Mouse (Mus musculus): ENCODE data around the gene Nr3c2. TPM values are rescaled to one million over a fixed set of nuclear protein-coding genes. Genes with fewer than 3 reads are reported as not detected.

The Nr3c2 gene
- polyA plus RNA-seq, 1 experiment, result 11.7 TPM

DNA sequence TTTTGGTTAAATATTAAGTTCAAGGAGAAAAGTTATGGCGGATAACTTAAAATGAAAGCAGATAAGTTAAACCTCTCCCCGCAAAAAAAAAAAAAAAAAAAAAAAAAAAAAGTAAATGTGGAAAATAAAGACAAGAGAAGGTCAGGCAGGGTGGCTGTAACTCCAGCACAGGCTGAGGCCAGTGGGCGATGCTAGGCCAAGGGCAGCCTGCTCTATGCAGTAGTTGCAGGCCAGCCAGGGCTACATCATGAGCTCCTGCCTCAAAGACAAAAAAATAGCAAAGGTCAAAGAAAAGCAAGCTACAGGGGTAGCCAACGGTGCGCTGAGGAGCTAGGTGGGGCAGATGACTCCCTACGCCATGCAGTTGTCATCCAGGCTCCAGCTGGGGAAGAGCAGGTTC is 270.1 kb downstream of the Nr3c2 start:
- no peak overlapping the region for H3K4me3 ChIP-seq (replicated peaks; ENCODE audit: insufficient read depth, low read depth, low read length)
- no peaks in the 10 kb centered on the region for H3K27me3 ChIP-seq (ENCODE audit: control insufficient read depth, insufficient read depth, low read length)
- WGBS, result 96% methylated on average over 6 of the region's 6 CpGs
- TF ChIP-seq CTCF (IDR thresholded peaks at IDR 0.05; ENCODE audit: borderline replicate concordance, insufficient read depth, low read depth, low read length) (no peak), POLR2A (IDR thresholded peaks at IDR 0.05; ENCODE audit: borderline replicate concordance, insufficient read depth, low read length) (no peak)
- H3K4me1 ChIP-seq (ENCODE audit: control insufficient read depth, insufficient read depth, low read length), result no peaks in the 10 kb centered on the region
- no peak overlapping the region for H3K27ac ChIP-seq (ENCODE audit: insufficient read depth, low read length)
- DNase-seq, result no peak

DNA sequence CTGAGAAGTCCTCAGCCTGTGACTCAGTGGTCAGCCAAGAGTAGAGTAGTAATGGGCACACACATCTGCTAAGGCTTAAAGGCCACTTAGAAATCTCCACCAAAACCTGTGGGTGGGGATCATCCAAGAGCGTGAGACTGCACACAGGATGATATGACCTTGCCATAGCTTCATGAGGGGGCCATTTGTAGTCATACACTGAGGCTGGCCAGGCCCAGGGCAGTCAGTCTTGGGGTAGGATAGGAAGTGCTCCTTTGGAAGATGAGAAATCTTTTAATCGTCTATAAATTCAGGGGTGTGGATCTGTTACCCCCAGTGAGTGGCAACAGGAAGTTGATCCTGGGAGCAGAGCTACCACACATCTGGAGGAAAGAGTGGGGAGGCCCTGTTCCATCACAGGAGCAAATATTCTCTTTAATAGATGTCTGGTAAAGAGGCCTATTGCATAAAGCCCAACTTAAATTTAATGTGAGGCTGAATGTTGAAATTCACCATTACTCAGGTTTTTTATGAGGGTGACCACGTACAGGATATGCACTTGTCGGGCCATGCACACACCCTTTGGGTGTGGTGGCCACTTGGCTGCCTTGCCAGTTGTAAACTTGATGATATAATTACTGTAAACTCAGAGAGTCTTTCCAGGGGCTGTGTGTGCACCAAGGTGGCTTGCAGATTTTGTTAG is 270.7 kb downstream of the Nr3c2 start:
- TF ChIP-seq CTCF (IDR thresholded peaks at IDR 0.05; ENCODE audit: borderline replicate concordance, insufficient read depth, low read depth, low read length) (no peak), POLR2A (IDR thresholded peaks at IDR 0.05; ENCODE audit: borderline replicate concordance, insufficient read depth, low read length) (no peak)
- no peak overlapping the region for H3K27ac ChIP-seq (ENCODE audit: insufficient read depth, low read length)
- WGBS, result 91% methylated on average over 4 of the region's 4 CpGs
- H3K4me3 ChIP-seq (replicated peaks; ENCODE audit: insufficient read depth, low read depth, low read length), result no peak overlapping the region
- H3K4me1 ChIP-seq (ENCODE audit: control insufficient read depth, insufficient read depth, low read length), result no peaks in the 10 kb centered on the region
- DNase-seq, result no peak
- H3K27me3 ChIP-seq (ENCODE audit: control insufficient read depth, insufficient read depth, low read length), result no peaks in the 10 kb centered on the region

DNA sequence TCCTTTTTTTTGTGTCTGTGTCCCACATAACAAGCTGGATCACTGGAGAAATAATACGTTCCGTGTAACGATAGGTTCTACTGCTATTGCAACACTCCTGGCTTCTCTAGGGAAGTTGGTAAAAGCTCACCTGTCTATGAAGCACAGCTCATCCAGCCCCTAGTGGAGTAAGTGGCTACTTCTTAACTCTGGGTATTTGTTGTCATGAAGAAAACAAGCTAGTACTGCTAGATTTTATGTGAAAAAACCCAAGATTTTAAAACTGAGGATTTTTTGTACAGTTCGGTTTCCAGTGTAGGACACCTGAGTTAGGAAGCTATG is 271.2 kb downstream of the Nr3c2 start:
- Histone ChIP-seq H3K27me3 (ENCODE audit: control insufficient read depth, insufficient read depth, low read length) (no peaks in the 10 kb centered on the region), H3K4me1 (ENCODE audit: control insufficient read depth, insufficient read depth, low read length) (no peaks in the 10 kb centered on the region), H3K27ac (ENCODE audit: insufficient read depth, low read length) (no peak overlapping the region), H3K4me3 (replicated peaks; ENCODE audit: insufficient read depth, low read depth, low read length) (no peak overlapping the region)
- WGBS, result 95% methylated on average over 4 of the region's 4 CpGs
- TF ChIP-seq POLR2A (IDR thresholded peaks at IDR 0.05; ENCODE audit: borderline replicate concordance, insufficient read depth, low read length) (no peak), CTCF (IDR thresholded peaks at IDR 0.05; ENCODE audit: borderline replicate concordance, insufficient read depth, low read depth, low read length) (no peak)
- no peak for DNase-seq

DNA sequence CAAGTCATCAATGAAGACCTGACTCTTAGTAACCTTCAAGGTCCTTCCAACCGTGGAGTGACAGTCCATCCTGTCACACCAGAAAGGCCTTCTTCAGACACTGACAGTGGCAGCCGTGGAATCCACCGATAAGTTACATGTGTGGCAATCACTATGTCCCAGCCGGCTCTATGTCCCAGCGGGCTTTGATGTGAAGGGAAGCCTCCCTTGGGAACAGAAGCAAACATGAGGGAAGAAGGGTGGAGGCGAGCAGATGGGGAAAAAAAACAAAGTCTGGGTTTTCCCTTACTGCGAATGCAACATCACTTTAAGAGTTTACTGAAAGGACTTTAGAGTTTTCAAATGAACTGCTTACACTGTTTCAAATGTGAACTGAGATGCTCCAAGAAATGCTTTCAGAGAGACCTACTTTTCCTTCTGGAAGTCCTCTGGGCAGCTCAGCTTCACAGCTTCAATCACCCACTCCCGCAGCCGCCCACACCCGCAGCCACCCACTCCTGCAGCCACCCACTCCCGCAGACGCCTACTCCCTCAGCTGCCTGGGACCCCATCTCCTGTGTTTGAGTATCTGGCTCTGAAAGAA is 273.9 kb downstream of the Nr3c2 start:
- Histone ChIP-seq H3K27me3 (ENCODE audit: control insufficient read depth, insufficient read depth, low read length) (no peaks in the 10 kb centered on the region), H3K4me1 (ENCODE audit: control insufficient read depth, insufficient read depth, low read length) (no peaks in the 10 kb centered on the region), H3K4me3 (replicated peaks; ENCODE audit: insufficient read depth, low read depth, low read length) (no peak overlapping the region), H3K27ac (ENCODE audit: insufficient read depth, low read length) (no peak overlapping the region)
- 68% methylated on average over 12 of the region's 12 CpGs for WGBS
- no peak for DNase-seq
- no peak for TF ChIP-seq POLR2A (IDR thresholded peaks at IDR 0.05; ENCODE audit: borderline replicate concordance, insufficient read depth, low read length)
- no peak for TF ChIP-seq CTCF (IDR thresholded peaks at IDR 0.05; ENCODE audit: borderline replicate concordance, insufficient read depth, low read depth, low read length)

DNA sequence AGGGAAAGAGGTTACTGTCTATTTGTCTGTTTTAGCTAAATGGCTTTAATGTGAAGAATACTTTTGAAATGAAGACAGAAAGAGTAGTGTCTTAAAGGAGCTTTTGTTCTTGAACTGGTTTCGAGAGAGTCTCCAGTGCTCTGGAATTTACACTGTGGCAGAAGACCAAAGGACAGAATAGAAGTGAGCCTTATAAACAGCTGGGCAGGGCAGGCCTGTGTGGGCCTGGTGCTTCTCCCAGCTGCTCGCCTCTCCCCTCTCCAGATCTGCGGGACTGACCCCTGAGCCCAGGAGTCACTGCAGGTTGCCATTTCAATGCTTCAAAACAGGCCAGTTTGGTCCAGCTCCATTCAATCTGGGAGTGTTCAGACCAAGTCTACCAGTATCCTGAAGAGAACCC is 274.5 kb downstream of the Nr3c2 start:
- Histone ChIP-seq H3K27me3 (ENCODE audit: control insufficient read depth, insufficient read depth, low read length) (no peaks in the 10 kb centered on the region), H3K27ac (ENCODE audit: insufficient read depth, low read length) (no peak overlapping the region), H3K4me1 (ENCODE audit: control insufficient read depth, insufficient read depth, low read length) (no peaks in the 10 kb centered on the region), H3K4me3 (replicated peaks; ENCODE audit: insufficient read depth, low read depth, low read length) (no peak overlapping the region)
- WGBS, result 50% methylated on average over 3 of the region's 3 CpGs
- TF ChIP-seq POLR2A (IDR thresholded peaks at IDR 0.05; ENCODE audit: borderline replicate concordance, insufficient read depth, low read length) (no peak), CTCF (IDR thresholded peaks at IDR 0.05; ENCODE audit: borderline replicate concordance, insufficient read depth, low read depth, low read length) (no peak)
- no peak for DNase-seq

DNA sequence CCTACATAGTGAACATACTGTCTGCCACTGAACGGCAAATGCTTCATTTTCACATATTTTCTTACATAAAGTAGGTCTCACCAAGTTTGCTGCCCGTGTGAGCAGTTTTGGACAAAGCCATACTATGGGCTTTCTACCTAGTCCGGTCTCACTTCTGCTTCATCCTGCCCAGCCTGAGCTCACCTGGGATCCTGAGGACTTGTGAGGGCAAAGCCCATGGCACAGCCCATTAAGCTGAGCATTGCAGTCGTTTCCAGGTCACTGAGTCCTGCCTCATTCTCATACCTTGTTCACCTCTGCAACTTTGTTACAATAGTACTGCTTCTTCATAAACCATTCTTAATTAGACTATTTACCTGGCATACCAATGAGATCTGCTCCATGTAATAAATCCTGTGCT is 276.2 kb downstream of the Nr3c2 start:
- H3K4me1 ChIP-seq (ENCODE audit: control insufficient read depth, insufficient read depth, low read length), result no peaks in the 10 kb centered on the region
- no peaks in the 10 kb centered on the region for H3K27me3 ChIP-seq (ENCODE audit: control insufficient read depth, insufficient read depth, low read length)
- 88% methylated on average over 4 of the region's 4 CpGs for WGBS
- H3K4me3 ChIP-seq (replicated peaks; ENCODE audit: insufficient read depth, low read depth, low read length), result no peak overlapping the region
- TF ChIP-seq CTCF (IDR thresholded peaks at IDR 0.05; ENCODE audit: borderline replicate concordance, insufficient read depth, low read depth, low read length), result no peak
- no peak overlapping the region for H3K27ac ChIP-seq (ENCODE audit: insufficient read depth, low read length)
- no peak for DNase-seq

DNA sequence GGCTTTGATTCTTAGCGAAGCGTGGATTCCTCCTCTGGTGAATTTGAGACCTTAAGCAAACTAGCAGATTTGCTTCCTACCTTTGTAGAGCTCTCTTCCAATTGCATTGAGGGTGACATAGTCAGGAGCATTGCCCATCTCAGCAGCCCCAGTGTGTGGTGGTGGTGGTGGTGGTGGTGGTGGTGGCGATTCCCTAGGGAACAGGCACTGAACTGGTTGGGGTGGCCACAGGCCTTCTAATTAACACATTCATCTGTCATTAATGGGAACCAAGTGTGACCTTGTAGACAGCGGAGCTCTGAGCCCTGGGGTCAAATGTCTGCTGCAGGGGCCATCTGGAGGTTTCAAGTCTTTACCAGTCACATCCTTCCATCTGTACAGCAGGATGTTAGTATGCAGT is 277.1 kb downstream of the Nr3c2 start:
- no peak for DNase-seq
- H3K4me3 ChIP-seq (replicated peaks; ENCODE audit: insufficient read depth, low read depth, low read length), result no peak overlapping the region
- TF ChIP-seq CTCF (IDR thresholded peaks at IDR 0.05; ENCODE audit: borderline replicate concordance, insufficient read depth, low read depth, low read length), result no peak
- TF ChIP-seq POLR2A (IDR thresholded peaks at IDR 0.05; ENCODE audit: borderline replicate concordance, insufficient read depth, low read length), result no peak
- no peak overlapping the region for H3K27ac ChIP-seq (ENCODE audit: insufficient read depth, low read length)
- no peaks in the 10 kb centered on the region for H3K27me3 ChIP-seq (ENCODE audit: control insufficient read depth, insufficient read depth, low read length)
- WGBS, result 89% methylated on average over 4 of the region's 4 CpGs
- no peaks in the 10 kb centered on the region for H3K4me1 ChIP-seq (ENCODE audit: control insufficient read depth, insufficient read depth, low read length)

DNA sequence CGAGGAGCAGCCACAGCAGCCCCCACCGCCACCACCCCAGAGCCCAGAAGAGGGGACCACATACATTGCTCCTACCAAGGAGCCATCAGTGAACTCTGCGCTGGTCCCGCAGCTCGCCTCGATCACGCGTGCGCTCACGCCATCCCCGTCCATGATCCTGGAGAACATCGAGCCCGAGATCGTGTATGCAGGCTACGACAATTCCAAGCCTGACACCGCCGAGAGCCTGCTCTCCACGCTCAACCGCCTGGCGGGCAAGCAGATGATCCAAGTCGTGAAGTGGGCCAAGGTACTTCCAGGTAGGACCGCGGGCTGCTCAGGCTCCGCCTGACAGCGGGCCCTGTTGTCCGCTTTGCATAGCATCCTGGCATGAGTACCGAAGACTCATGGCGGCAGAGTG is 286.6 kb downstream of the Nr3c2 start:
- Histone ChIP-seq H3K4me3 (replicated peaks; ENCODE audit: insufficient read depth, low read depth, low read length) (no peak overlapping the region), H3K27ac (ENCODE audit: insufficient read depth, low read length) (no peak overlapping the region), H3K4me1 (ENCODE audit: control insufficient read depth, insufficient read depth, low read length) (no peaks in the 10 kb centered on the region), H3K27me3 (ENCODE audit: control insufficient read depth, insufficient read depth, low read length) (no peaks in the 10 kb centered on the region; the same call in 1 of the 2 replicates)
- no peak for TF ChIP-seq POLR2A (IDR thresholded peaks at IDR 0.05; ENCODE audit: borderline replicate concordance, insufficient read depth, low read length)
- no peak for TF ChIP-seq CTCF (IDR thresholded peaks at IDR 0.05; ENCODE audit: borderline replicate concordance, insufficient read depth, low read depth, low read length)
- no peak for DNase-seq
- WGBS, result 96% methylated on average over 28 of the region's 28 CpGs

All from cerebellum, adult 2 months (tissue).